Mouse (Mus musculus) erythroblast, embryonic 14.5 days (primary cell): ENCODE results near the gene Cetn3.

ENCODE experiments used
- GATA1 ChIP-seq: IDR thresholded peaks from 2 replicates; pipeline ENCODE4 v1.6.1; 2012; ENCODE audit warnings: low read length, inconsistent platforms, mixed read lengths
- TAL1 ChIP-seq: IDR thresholded peaks from 3 replicates; pipeline ENCODE4 v1.6.1; 2012; ENCODE audit warnings: low read length, inconsistent platforms, mixed read lengths

GRCm38 (mm10) chr13:81744092-81744396, 38.8 kb upstream of the Cetn3 start:
- TF ChIP-seq TAL1 (no peak), GATA1 (no peak)
